Mouse (Mus musculus) heart, postnatal 0 days (tissue): Measurements from ENCODE around the gene Cln3.

Experiments
- CTCF ChIP-seq: IDR thresholded peaks from 2 replicates; pipeline ENCODE4 v1.5.1; 2016; ENCODE audit warnings: antibody characterized with exemption, control low read depth, low read depth
- EP300 ChIP-seq: IDR thresholded peaks from 2 replicates; pipeline ENCODE4 v1.6.1; 2016; ENCODE audit warnings: antibody characterized with exemption, low read depth

DNA sequence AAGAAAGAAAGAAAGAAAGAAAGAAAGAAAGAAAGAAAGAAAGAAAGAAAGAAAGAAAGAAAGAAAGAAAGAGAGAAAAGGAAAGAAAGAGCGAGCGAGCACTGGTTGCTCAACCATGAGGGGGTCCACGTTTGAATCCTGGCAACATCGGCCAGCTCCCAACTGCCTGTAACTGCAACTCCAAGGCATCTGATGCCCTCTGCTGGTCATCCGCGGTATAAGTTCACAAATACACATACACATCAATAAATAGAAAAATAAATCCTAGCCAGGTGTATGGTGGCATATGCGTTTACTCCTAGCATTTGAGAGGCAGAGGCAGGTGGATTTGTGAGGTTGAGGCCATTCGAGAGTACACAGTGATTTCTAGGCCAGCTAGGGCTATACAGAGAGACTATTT lies 8.7 kb downstream of the Cln3 start:
- TF ChIP-seq CTCF (peak; percentile 52), EP300 (no peak)
